Mouse (Mus musculus) lung, adult 2 months (tissue): ENCODE measurements at regions not wholly inside any gene's neighbourhood (a gene's known extent, or its start where the extent isn't known, plus 50 kb on each side); places are given as distances from the start of the nearest gene placed in this dataset.
A peak's percentile ranks its signal among the peaks of the same experiment; 100 is the strongest.

Experiments
- CTCF ChIP-seq: fragments of 200-500 bp; IDR thresholded peaks from 2 replicates; pipeline ENCODE4 v1.5.1; 2011; ENCODE audit warnings: mild to moderate bottlenecking, low read length, control low read depth; ENCODE audit not compliant: insufficient read depth
- POLR2A ChIP-seq: fragments of 200-500 bp; IDR thresholded peaks from 2 replicates; pipeline ENCODE4 v1.6.1; 2011; ENCODE audit warnings: low read depth, mild to moderate bottlenecking, control low read depth, low read length, borderline replicate concordance; ENCODE audit errors: extremely low read depth

DNA sequence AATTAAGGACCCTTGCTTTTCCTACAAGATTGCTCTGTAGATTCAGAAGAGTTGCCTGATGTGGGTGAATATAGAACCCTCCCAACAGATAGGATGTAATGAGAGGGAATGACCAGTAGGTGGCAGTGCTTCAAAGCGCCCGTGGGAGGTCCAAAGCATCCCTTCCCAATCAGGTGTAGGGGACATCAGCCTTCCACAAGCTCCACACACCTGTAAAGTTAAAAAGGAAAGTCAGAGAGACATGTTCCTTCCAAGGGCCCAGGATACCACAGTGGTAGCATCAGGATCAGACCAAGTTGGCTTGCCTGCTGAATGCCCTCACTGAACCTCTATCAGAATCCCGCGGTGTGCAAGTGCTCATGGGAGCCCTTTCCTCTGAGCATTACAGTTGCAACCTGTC is 75.7 kb upstream of the Zfp618 start:
- TF ChIP-seq CTCF (peak; percentile 81), POLR2A (no peak)
